Comparison of ENCODE assay signal across 8 mouse cellular contexts in the genomic region with DNA sequence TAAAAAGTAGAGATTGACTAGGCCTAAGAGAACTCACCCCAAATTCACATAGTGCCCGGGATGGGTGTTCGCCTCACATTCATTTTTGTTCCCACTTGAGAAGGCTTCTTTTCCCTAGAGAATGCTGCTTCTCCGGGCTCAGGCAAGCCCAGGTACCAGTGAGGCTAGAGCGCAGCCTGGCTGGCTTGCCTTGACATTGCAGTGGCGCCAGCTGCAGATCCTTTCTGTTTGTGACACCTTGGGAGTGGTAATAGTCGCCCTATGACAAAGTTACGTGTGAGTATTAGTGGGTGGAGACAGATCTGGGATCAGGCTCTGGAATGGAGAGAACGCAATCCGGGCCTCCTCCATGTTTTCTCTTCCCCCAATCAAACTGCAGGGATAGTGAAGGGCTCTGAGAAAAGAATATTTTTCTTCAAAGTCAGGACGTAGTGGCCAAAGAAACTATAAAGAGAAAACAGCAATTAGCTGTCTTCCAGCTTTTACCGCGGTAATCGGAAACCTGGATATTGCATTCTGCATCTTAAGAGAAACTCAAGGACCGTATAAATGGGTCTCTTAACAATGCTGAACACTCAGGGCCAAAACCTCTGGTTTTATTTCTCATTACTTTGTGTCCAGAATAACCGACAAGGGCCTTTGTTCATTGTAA. TPM values are rescaled to one million over a fixed set of nuclear protein-coding genes. Genes with fewer than 3 reads are reported as not detected.
DNase-seq lines count a peak whose midpoint lies in the region; ATAC-seq and TF ChIP-seq lines count a peak whose summit lies in the region.

A gene (minus strand): TSS at position 248 of the 652 bp plus-strand sequence.

- peak; percentile 25 for TF ChIP-seq CTCF in C2C12 (IDR thresholded peaks at IDR 0.05; ENCODE audit: control insufficient read depth, insufficient read depth, insufficient read length)

- H3K27ac ChIP-seq in embryonic facial prominence, embryonic 14.5 days (replicated peaks; ENCODE audit: low read depth, low read length), result peak within 1 kb of the TSS; percentile 100
- H3K27ac ChIP-seq in limb, embryonic 13.5 days, result peak within 1 kb of the TSS; percentile 99
- H3K27ac ChIP-seq in midbrain, embryonic 14.5 days (replicated peaks; ENCODE audit: low read depth, low read length), result peak within 1 kb of the TSS; percentile 99

- peaks cover 34% of the 10 kb centered on the region for H3K79me2 ChIP-seq in C2C12 (ENCODE audit: control insufficient read depth, insufficient read depth)

- peak within 1 kb of the TSS; percentile 67 for H3K4me2 ChIP-seq in embryonic facial prominence, embryonic 14.5 days (ENCODE audit: low read depth, low read length)
- peak within 1 kb of the TSS; percentile 73 for H3K4me2 ChIP-seq in limb, embryonic 13.5 days (replicated peaks)
- peak within 1 kb of the TSS; percentile 66 for H3K4me2 ChIP-seq in midbrain, embryonic 14.5 days (ENCODE audit: low read length)

- H3K27me3 ChIP-seq in C2C12 (ENCODE audit: control insufficient read depth, insufficient read depth, insufficient read length), result no peaks in the 10 kb centered on the region
- H3K27me3 ChIP-seq in embryonic facial prominence, embryonic 14.5 days (replicated peaks; ENCODE audit: control insufficient read depth, insufficient read depth, low read length), result no peaks in the 10 kb centered on the region
- H3K27me3 ChIP-seq in limb, embryonic 13.5 days, result no peaks in the 10 kb centered on the region
- no peaks in the 10 kb centered on the region for H3K27me3 ChIP-seq in midbrain, embryonic 14.5 days (ENCODE audit: control insufficient read depth, insufficient read depth, low read length)
- no peaks in the 10 kb centered on the region for H3K27me3 ChIP-seq in splenic B cell, adult 2 months (ENCODE audit: control insufficient read depth, insufficient read depth, low read length, poor library complexity, severe bottlenecking)

- ATAC-seq in embryonic facial prominence, embryonic 14.5 days (ENCODE audit: low read depth), result peak; percentile 54
- ATAC-seq in limb, embryonic 13.5 days (ENCODE audit: low FRiP score, low read depth), result peak; percentile 68
- peak; percentile 46 for ATAC-seq in midbrain, embryonic 14.5 days (ENCODE audit: low FRiP score, low TSS enrichment)

- peak; percentile 69 for DNase-seq in adrenal gland, postnatal 25 days
- DNase-seq in embryonic facial prominence, embryonic 14.5 days (ENCODE audit: low spot score), result peak; percentile 95
- DNase-seq in heart, adult 8-10 months (ENCODE audit: low spot score), result peak; percentile 87
- peak; percentile 83 to 88 for DNase-seq in kidney, adult 8-10 months
- peak; percentile 88 for DNase-seq in midbrain, embryonic 14.5 days
- peak; percentile 66 for DNase-seq in splenic B cell, adult 2 months (ENCODE audit: low read depth, low spot score)

- no peaks in the 10 kb centered on the region for H3K9me3 ChIP-seq in embryonic facial prominence, embryonic 14.5 days (ENCODE audit: control insufficient read depth, low read length)
- H3K9me3 ChIP-seq in limb, embryonic 13.5 days, result no peaks in the 10 kb centered on the region
- H3K9me3 ChIP-seq in midbrain, embryonic 14.5 days (ENCODE audit: control insufficient read depth, low read length), result no peaks in the 10 kb centered on the region

- peaks cover 6% of the 10 kb centered on the region for H3K79me3 ChIP-seq in C2C12 (ENCODE audit: low read depth)

- peak within 1 kb of the TSS; percentile 56 for H3K4me3 ChIP-seq in C2C12 (ENCODE audit: insufficient read depth, poor library complexity, severe bottlenecking)
- peak within 1 kb of the TSS; percentile 72 for H3K4me3 ChIP-seq in embryonic facial prominence, embryonic 14.5 days (ENCODE audit: low read depth, low read length)
- H3K4me3 ChIP-seq in limb, embryonic 13.5 days, result peak within 1 kb of the TSS; percentile 62
- peak within 1 kb of the TSS; percentile 65 for H3K4me3 ChIP-seq in midbrain, embryonic 14.5 days (replicated peaks; ENCODE audit: low read depth, low read length)

- H3ac ChIP-seq in C2C12 (ENCODE audit: control insufficient read depth, insufficient read length, low read depth), result peak within 1 kb of the TSS; percentile 88

- peak within 1 kb of the TSS; percentile 97 for H3K9ac ChIP-seq in embryonic facial prominence, embryonic 14.5 days (ENCODE audit: low read depth, low read length)
- H3K9ac ChIP-seq in limb, embryonic 13.5 days, result peak within 1 kb of the TSS; percentile 89
- peak within 1 kb of the TSS; percentile 97 for H3K9ac ChIP-seq in midbrain, embryonic 14.5 days (replicated peaks; ENCODE audit: low read length)

- no peaks in the 10 kb centered on the region for H3K36me3 ChIP-seq in C2C12 (ENCODE audit: control insufficient read depth, insufficient read depth)
- no peaks in the 10 kb centered on the region for H3K36me3 ChIP-seq in embryonic facial prominence, embryonic 14.5 days (ENCODE audit: control insufficient read depth, insufficient read depth, low read length)
- H3K36me3 ChIP-seq in limb, embryonic 13.5 days, result no peaks in the 10 kb centered on the region; the same call in 1 of the 2 replicates
- no peaks in the 10 kb centered on the region for H3K36me3 ChIP-seq in midbrain, embryonic 14.5 days (ENCODE audit: control insufficient read depth, insufficient read depth, low read length)
- H3K36me3 ChIP-seq in splenic B cell, adult 2 months (ENCODE audit: control insufficient read depth, insufficient read depth, low read length, poor library complexity, severe bottlenecking), result no peaks in the 10 kb centered on the region

- peaks cover 24% of the 10 kb centered on the region; the same call in 1 of the 2 replicates for H3K4me1 ChIP-seq in embryonic facial prominence, embryonic 14.5 days (ENCODE audit: control insufficient read depth, insufficient read depth, low read length)
- H3K4me1 ChIP-seq in limb, embryonic 13.5 days, result peaks cover 50% of the 10 kb centered on the region
- peaks cover 29% of the 10 kb centered on the region for H3K4me1 ChIP-seq in midbrain, embryonic 14.5 days (ENCODE audit: control insufficient read depth, insufficient read depth, low read length)

- WGBS in embryonic facial prominence, embryonic 14.5 days, result 6% methylated on average over 15 of the region's 15 CpGs
- WGBS in limb, embryonic 13.5 days, result 4% methylated on average over 15 of the region's 15 CpGs
- WGBS in midbrain, embryonic 14.5 days, result 7% methylated on average over 15 of the region's 15 CpGs

TF ChIP-seq in C2C12, 6 proteins besides CTCF, POLR2A, EP300 and RAD21:
- TF ChIP-seq MYOD1 (IDR thresholded peaks at IDR 0.05; ENCODE audit: control insufficient read depth, insufficient read length, low read depth), result peak; percentile 19
- TF ChIP-seq MYOG (IDR thresholded peaks at IDR 0.05; ENCODE audit: control insufficient read depth, extremely low read depth, insufficient read length), result no peak
- no peak for TF ChIP-seq CEBPB (IDR thresholded peaks at IDR 0.05; ENCODE audit: low read depth)
- TF ChIP-seq USF1 (IDR thresholded peaks at IDR 0.05; ENCODE audit: low read depth), result no peak
- no peak for TF ChIP-seq MAX (IDR thresholded peaks at IDR 0.05)
- TF ChIP-seq FOSL1 (IDR thresholded peaks at IDR 0.05; ENCODE audit: insufficient read depth, low read length, poor library complexity, severe bottlenecking), result no peak

RNA-seq across cellular contexts. Expression of the gene that starts here (rescaled TPM):
- 17.6 TPM for polyA plus RNA-seq in C2C12 (2012; fragmentation: generic; extraction: Trizol)
- total RNA-seq in adrenal gland, postnatal 25 days (2021), result 58.4 and 63.3 TPM in 2 replicates
- polyA plus RNA-seq in embryonic facial prominence, embryonic 14.5 days (2014; fragmentation: Nextera tagmentation; extraction: Ambion mirVana), result 21.4 and 25.2 TPM in 2 replicates
- total RNA-seq in heart, adult 8-10 months (2022), result 10 to 100 TPM; 22.5 to 29.9 (median 24.6) TPM
- 30.8 and 32.2 TPM in 2 replicates for polyA plus RNA-seq in limb, embryonic 13.5 days (2015; fragmentation: Nextera tagmentation; extraction: Ambion mirVana)
- 41.6 and 46.9 TPM in 2 replicates for polyA plus RNA-seq in midbrain, embryonic 14.5 days (2014; fragmentation: Nextera tagmentation; extraction: Ambion mirVana)

Comparison
In these comparisons a context has a peak if more than half of its experiments do, and no peak if none do; other contexts are left out.
1. Peak in every context shown above with its lines: DNase-seq, ATAC-seq, H3K4me3 ChIP-seq and H3K27ac ChIP-seq.